Mouse (Mus musculus) E14TG2a.4 (cell line): ENCODE measurements around the gene Ncoa5.

ENCODE experiments used
- CTCF ChIP-seq: conservative IDR thresholded peaks from 2 replicates; pipeline ENCODE4 v1.5.1; 2014; ENCODE audit warnings: low read length
- NANOG ChIP-seq: IDR thresholded peaks from 2 replicates; pipeline ENCODE4 v1.6.1; 2014; ENCODE audit warnings: borderline replicate concordance, low read length, mixed read lengths

DNA sequence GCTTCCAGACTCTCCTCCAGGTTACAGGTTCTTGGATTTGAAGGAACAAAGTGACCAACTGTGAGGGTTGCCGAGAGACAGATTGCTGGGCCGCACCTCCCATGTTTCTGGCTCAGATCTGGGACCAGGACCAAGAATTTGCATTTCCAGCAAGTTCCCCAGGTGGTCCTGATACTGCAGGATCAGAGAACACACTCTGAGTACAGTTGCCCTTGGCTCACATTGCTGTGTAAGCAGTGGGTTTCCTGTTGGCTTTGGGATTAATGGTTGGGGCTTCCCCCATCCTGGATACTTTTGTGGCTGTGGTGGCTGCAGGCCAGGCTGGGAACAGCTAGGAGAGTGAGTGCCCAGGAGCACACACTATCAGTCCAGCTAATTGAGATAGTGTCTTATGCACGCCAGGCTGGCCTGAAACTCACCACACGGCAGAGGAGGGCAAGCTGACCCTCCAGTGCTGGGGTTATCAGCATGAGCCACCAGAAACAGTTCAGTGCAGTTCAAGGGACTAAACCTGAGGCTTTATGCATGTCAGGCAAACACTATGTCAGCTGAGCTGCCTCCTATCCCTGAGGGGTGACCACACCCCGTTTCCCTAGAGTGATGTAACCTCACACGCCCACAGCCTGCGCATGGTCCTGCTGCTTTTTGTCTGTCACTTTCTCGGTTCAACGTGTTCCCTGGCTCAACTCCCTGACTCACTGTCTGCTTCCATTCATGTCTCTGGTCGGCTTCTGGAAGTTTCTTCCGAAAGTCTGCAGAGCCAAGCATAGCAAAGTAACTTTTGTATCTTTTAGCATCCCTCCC is 39.6 kb upstream of the Ncoa5 start:
- no peak for TF ChIP-seq CTCF
- no peak for TF ChIP-seq NANOG
